Mouse (Mus musculus): ENCODE data around the gene Eif3i.

DNA sequence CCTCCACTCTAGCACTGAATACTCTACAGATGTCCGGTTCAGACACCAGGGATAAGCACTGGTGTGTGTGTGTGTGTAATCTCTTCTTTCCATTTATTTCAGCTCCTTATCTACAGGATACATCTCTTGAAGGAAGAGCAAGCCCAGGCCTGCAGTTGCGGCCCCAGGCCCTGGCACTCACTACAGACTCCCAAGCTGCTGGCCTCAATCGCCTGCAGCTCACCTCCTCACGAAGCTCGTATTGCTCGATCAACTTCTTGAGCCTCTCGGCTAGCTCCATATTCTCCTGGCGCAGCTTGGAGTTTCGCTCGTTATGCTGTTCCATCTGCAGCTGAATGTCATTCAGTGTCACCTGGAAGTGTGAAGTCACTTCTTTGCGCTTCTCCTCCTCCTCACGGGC, 31.4 kb upstream of the Eif3i start:
- TF ChIP-seq CTCF (IDR thresholded peaks at IDR 0.05; ENCODE audit: low read depth): no peak
- TF ChIP-seq EP300 (IDR thresholded peaks at IDR 0.05; ENCODE audit: low read depth): no peak

Data from liver, embryonic 14.5 days (tissue).